Mouse (Mus musculus): ENCODE measurements around the gene Gnmt. TPM values are rescaled to one million over a fixed set of nuclear protein-coding genes. Genes with fewer than 3 reads are reported as not detected.
"Not testable (repeated sequence)": the region's sequence is repeated elsewhere in the genome, so short reads cannot be mapped to it uniquely, and the experiment has no call there.

The Gnmt gene
- 0.89 and 0.95 TPM in 2 replicates for polyA plus RNA-seq (2015; fragmentation: Nextera tagmentation; extraction: Ambion mirVana)

- peaks cover 3% of the 10 kb centered on the region; the same call in 1 of the 2 replicates for H3K36me3 ChIP-seq
- H3K4me2 ChIP-seq (replicated peaks), result no peak within 1 kb of the TSS
- H3K27me3 ChIP-seq, result peaks cover 7% of the 10 kb centered on the region; the same call in 1 of the 2 replicates
- H3K4me3 ChIP-seq, result no peak within 1 kb of the TSS
- H3K4me1 ChIP-seq, result 0 out of 2 replicates have a peak, but pooled peaks cover 5% of the 10 kb centered on the region
- 17% methylated on average over 24 of the region's 24 CpGs for WGBS
- no peak for ATAC-seq (replicated peaks)
- H3K9ac ChIP-seq (replicated peaks), result 0 out of 2 replicates have a peak within 1 kb of the TSS, but pooled peaks have one; percentile 15
- H3K9me3 ChIP-seq, result no peaks in the 10 kb centered on the region
- H3K27ac ChIP-seq (replicated peaks), result no peak within 1 kb of the TSS
These were observed at the start of gene Gnmt for GRCm38 (mm10) chr17:46728904-46729318. Gnmt (minus strand) TSS chr17:46729168.

DNA sequence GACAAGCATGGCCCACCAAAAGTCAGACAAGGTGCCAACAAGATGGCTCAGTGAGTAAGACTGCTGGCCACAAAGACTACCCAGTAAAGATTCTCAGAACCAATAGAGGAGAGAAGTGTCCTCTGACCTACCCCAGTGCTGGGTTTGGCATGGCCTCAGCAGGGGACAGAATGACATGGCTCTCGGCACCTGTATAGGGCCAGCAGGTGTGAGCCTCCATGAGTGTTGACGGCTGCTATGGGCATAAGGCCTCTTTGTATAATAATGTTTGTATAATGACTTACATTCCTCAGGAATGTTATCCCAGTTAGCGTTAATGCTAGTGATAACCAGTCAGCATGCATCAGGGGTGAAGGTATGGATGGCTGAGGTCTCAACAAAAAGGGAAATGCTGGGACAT lies 47.1 kb upstream of the Gnmt start:
- Histone ChIP-seq H3K9ac (replicated peaks) (no peak overlapping the region), H3K4me3 (no peak overlapping the region), H3K27me3 (no peaks in the 10 kb centered on the region), H3K9me3 (no peaks in the 10 kb centered on the region), H3K27ac (replicated peaks) (no peak overlapping the region), H3K4me2 (replicated peaks) (no peak overlapping the region), H3K36me3 (peaks cover 62% of the 10 kb centered on the region), H3K4me1 (peaks cover 25% of the 10 kb centered on the region)
- no peak for ATAC-seq (replicated peaks)
- 87% methylated on average over 3 of the region's 3 CpGs for WGBS

DNA sequence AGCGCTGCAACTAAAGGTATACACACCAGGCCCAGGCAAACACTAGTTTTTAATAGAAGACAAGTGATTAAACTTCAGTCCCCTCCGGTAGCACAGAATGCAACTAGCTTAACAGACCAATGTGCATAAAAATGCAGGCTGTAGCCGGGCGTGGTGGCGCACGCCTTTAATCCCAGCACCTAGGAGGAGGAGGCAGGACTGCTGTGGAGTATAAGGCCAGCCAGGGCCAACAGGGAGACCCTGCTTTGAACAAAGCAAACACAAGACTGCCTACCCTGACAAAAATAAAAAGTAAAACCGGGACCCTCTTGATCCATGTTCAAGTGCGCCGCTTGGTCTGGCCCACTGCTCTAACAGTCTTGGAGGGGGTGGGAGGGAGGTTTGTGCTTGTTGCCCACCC lies 46.1 kb upstream of the Gnmt start:
- Histone ChIP-seq H3K27ac (replicated peaks) (no peak overlapping the region), H3K9ac (replicated peaks) (no peak overlapping the region), H3K27me3 (no peaks in the 10 kb centered on the region), H3K9me3 (no peaks in the 10 kb centered on the region), H3K4me3 (no peak overlapping the region), H3K36me3 (peaks cover 56% of the 10 kb centered on the region), H3K4me2 (replicated peaks) (no peak overlapping the region), H3K4me1 (peaks cover 21% of the 10 kb centered on the region)
- no peak for ATAC-seq (replicated peaks)
- 92% methylated on average over 9 of the region's 9 CpGs for whole genome bisulfite sequencing

- H3K4me1 ChIP-seq, result peaks cover 21% of the 10 kb centered on the region
- no peak overlapping the region for H3K9ac ChIP-seq (replicated peaks)
- no peak overlapping the region for H3K4me3 ChIP-seq
- ATAC-seq (replicated peaks), result no peak
- WGBS, result 40% methylated on average over 2 of the region's 2 CpGs
- H3K36me3 ChIP-seq, result peaks cover 46% of the 10 kb centered on the region
- H3K27me3 ChIP-seq, result no peaks in the 10 kb centered on the region
- H3K9me3 ChIP-seq, result no peaks in the 10 kb centered on the region
- H3K4me2 ChIP-seq (replicated peaks), result no peak overlapping the region
- H3K27ac ChIP-seq (replicated peaks), result no peak overlapping the region; the same call in 1 of the 2 replicates
These were observed 45.1 kb upstream of the Gnmt start for GRCm38 (mm10) chr17:46774131-46774472.

- Histone ChIP-seq H3K27me3 (no peaks in the 10 kb centered on the region), H3K9me3 (no peaks in the 10 kb centered on the region), H3K4me3 (peak overlapping the region; percentile 91), H3K27ac (replicated peaks) (peak overlapping the region; percentile 90), H3K4me2 (replicated peaks) (peak overlapping the region; percentile 92), H3K4me1 (peaks cover 21% of the 10 kb centered on the region), H3K36me3 (peaks cover 40% of the 10 kb centered on the region), H3K9ac (replicated peaks) (peak overlapping the region; percentile 79)
- WGBS, result 4% methylated on average over 19 of the region's 20 CpGs
- ATAC-seq (replicated peaks), result no peak
These were observed 44.5 kb upstream of the Gnmt start for GRCm38 (mm10) chr17:46773278-46774130.

DNA sequence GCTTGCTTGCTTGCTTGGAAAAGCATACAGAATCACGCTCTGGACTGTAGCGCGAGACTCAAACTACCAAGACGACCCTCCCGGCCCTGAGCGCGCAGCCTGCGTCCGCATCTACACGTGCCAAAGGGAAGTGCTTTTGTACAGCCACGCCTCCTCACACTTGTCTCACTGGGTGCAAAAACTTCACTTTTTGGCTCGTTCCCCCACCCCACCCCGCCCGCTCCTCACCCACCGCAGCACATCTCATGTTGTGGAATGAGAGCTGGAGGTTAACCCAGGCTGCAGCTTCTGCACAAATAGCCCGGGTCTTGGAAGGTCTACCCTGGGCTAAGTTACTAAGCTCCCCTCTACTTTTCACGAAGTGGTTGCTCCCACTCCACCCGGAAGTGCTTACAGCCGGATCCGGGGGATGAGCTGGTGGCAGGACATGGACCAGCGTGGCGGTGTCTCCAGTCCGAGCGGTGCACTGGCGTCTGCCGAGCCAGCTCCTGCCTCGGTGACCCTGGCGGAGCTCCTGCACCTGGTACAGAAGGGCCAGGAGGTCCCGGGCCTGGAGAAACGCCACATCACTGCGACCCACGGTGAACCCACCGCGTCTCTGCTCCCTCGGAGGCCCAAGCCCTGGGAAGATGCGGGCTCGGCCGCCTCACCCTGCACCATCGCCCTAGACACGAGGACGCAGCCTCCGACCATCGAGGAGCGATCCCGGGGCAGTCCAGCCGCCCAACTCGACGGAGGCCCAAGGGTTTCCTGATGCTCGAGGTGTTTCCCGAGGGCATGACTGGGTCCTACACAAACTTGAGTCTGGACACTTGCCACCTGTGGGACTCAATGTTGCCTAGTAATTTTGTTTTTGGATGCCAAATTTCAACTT lies 43.7 kb upstream of the Gnmt start, which contains the start of gene 2310039H08Rik:
TSS of gene 2310039H08Rik (plus strand) at position 232 of the 874 bp plus-strand sequence.
- Histone ChIP-seq H3K9me3 (no peaks in the 10 kb centered on the region), H3K4me2 (replicated peaks) (peak within 1 kb of the TSS; percentile 92), H3K4me1 (peaks cover 21% of the 10 kb centered on the region), H3K9ac (replicated peaks) (peak within 1 kb of the TSS; percentile 79), H3K27me3 (no peaks in the 10 kb centered on the region), H3K27ac (replicated peaks) (peak within 1 kb of the TSS; percentile 90), H3K36me3 (peaks cover 31% of the 10 kb centered on the region), H3K4me3 (peak within 1 kb of the TSS; percentile 91)
- peak; percentile 93 for ATAC-seq (replicated peaks)
- under 1% methylated on average over 50 of the region's 50 CpGs for WGBS

DNA sequence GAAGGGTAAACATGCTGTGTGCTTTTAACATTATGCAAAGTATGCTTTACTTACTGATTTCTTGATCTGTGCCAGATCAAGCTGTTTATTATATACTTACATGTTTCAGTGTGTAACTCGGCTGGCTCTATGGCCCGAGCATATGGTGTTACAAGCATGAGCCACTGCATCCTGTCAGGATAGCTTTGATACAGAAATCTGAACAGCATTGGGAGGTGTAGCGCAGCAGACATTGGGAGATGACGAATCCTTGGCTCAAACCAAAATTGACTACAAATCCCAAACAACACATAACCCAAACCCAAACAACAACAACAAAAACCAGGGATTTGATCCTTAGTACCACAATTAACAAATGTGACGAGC lies 43.1 kb upstream of the Gnmt start:
- H3K4me1 ChIP-seq, result peaks cover 21% of the 10 kb centered on the region
- peaks cover 25% of the 10 kb centered on the region for H3K36me3 ChIP-seq
- H3K9ac ChIP-seq (replicated peaks), result peak overlapping the region; percentile 79
- peak overlapping the region; percentile 91 for H3K4me3 ChIP-seq
- ATAC-seq (replicated peaks), result peak; percentile 58
- peak overlapping the region; percentile 92 for H3K4me2 ChIP-seq (replicated peaks)
- WGBS, result 6% methylated on average over 5 of the region's 5 CpGs
- peak overlapping the region; percentile 90 for H3K27ac ChIP-seq (replicated peaks)
- no peaks in the 10 kb centered on the region for H3K27me3 ChIP-seq
- H3K9me3 ChIP-seq, result no peaks in the 10 kb centered on the region

DNA sequence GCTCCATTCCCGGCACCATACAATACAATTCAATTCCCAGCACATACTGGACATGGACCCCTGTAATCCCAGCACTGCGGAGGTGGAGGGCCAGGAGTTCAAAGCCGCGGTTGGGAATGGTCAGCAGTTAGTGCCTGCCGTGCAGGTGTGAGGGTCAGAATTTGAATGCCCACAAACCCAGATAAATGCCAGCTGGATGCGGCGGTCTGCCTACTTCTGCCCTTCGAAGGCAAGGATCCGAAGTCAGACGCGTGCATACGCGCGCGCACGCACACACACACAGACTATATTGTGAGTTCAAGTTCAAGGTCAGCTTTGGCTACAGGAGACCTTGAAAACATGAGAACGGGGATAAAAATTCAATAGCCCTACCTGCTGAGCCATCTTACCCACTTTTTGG lies 42.6 kb upstream of the Gnmt start:
- WGBS, result 64% methylated on average over 17 of the region's 17 CpGs
- Histone ChIP-seq H3K4me2 (replicated peaks) (peak overlapping the region; percentile 92), H3K27me3 (no peaks in the 10 kb centered on the region)

GRCm38 (mm10) chr17:46771025-46771424 lies 42.1 kb upstream of the Gnmt start:
- H3K36me3 ChIP-seq, result peaks cover 15% of the 10 kb centered on the region
- no peak overlapping the region for H3K4me2 ChIP-seq (replicated peaks)
- no peak for ATAC-seq (replicated peaks)
- no peak overlapping the region for H3K9ac ChIP-seq (replicated peaks)
- no peak overlapping the region for H3K27ac ChIP-seq (replicated peaks)
- H3K27me3 ChIP-seq, result no peaks in the 10 kb centered on the region
- H3K4me1 ChIP-seq, result peaks cover 21% of the 10 kb centered on the region
- H3K9me3 ChIP-seq, result no peaks in the 10 kb centered on the region
- WGBS, result 93% methylated on average over 4 of the region's 4 CpGs
- no peak overlapping the region for H3K4me3 ChIP-seq

More for the DNA sequence above, 42.6 kb upstream of the Gnmt start:
- Histone ChIP-seq H3K9ac (replicated peaks) (peak overlapping the region; percentile 79), H3K27ac (replicated peaks) (peak overlapping the region; percentile 90), H3K4me3 (peak overlapping the region; percentile 91), H3K4me1 (peaks cover 21% of the 10 kb centered on the region), H3K36me3 (peaks cover 21% of the 10 kb centered on the region), H3K9me3 (no peaks in the 10 kb centered on the region)
- no peak for ATAC-seq (replicated peaks)

DNA sequence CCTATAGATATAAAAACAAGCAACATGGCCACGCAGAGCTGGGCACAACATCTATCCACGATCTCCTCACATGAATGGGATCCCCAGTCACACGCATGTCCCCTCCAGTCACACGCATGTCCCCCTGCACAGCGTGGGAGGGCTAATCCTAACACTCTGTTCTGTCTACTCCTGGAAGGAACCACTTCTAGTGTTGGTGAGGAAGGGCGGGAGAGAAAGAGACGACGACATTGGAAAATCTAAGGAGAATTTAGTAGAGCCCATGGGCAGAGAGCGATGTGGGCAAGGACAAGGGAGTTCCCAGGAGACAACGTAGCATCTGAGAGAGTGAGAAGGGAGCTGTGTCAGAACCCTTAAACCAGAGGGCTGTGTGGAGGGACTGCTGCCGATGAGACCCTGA lies 41.6 kb upstream of the Gnmt start:
- H3K27me3 ChIP-seq, result no peaks in the 10 kb centered on the region
- no peak overlapping the region for H3K4me3 ChIP-seq
- WGBS, result 89% methylated on average over 11 of the region's 11 CpGs
- H3K4me1 ChIP-seq, result peaks cover 21% of the 10 kb centered on the region
- no peak overlapping the region for H3K4me2 ChIP-seq (replicated peaks)
- no peak for ATAC-seq (replicated peaks)
- H3K27ac ChIP-seq (replicated peaks), result no peak overlapping the region
- peaks cover 10% of the 10 kb centered on the region for H3K36me3 ChIP-seq
- H3K9ac ChIP-seq (replicated peaks), result no peak overlapping the region
- no peaks in the 10 kb centered on the region for H3K9me3 ChIP-seq

- Histone ChIP-seq H3K4me1 (peaks cover 7% of the 10 kb centered on the region), H3K27me3 (no peaks in the 10 kb centered on the region), H3K4me3 (no peak overlapping the region), H3K4me2 (replicated peaks) (no peak overlapping the region), H3K36me3 (no peaks in the 10 kb centered on the region), H3K9me3 (no peaks in the 10 kb centered on the region), H3K9ac (replicated peaks) (no peak overlapping the region), H3K27ac (replicated peaks) (no peak overlapping the region)
- ATAC-seq (replicated peaks), result no peak
- WGBS, result 64% methylated on average over 8 of the region's 8 CpGs
These were observed 38.9 kb upstream of the Gnmt start for GRCm38 (mm10) chr17:46767868-46768267.

GRCm38 (mm10) chr17:46764916-46765315 lies 35.9 kb upstream of the Gnmt start:
- H3K27ac ChIP-seq (replicated peaks); H3K4me3 ChIP-seq; H3K9me3 ChIP-seq; H3K4me2 ChIP-seq (replicated peaks); H3K27me3 ChIP-seq; H3K4me1 ChIP-seq; H3K9ac ChIP-seq (replicated peaks); H3K36me3 ChIP-seq; ATAC-seq (replicated peaks): not testable (repeated sequence)
- WGBS, result 68% methylated on average over 9 of the region's 9 CpGs

Measured in forebrain, embryonic 15.5 days (tissue).